ENCODE assay signal across 15 mouse cellular contexts in genomic region chr9:55404256-55404655, GRCm38 (mm10).
"Had no signal": no experiment of that assay in that cellular context is flagged by ENCODE, and none has a peak within 500 bp of the region (broad histone marks: within the 10 kb centered on the region; RNA-seq: fewer than 3 reads in every experiment).

No protein-coding gene starts in this region.

- H3K4me2 ChIP-seq: kidney, embryonic 15.5 days; liver, embryonic 11.5 days; liver, embryonic 15.5 days; lung, embryonic 14.5 days; midbrain, embryonic 12.5 days; neural tube, embryonic 13.5 days; stomach, embryonic 15.5 days had no signal

- H3K27me3 ChIP-seq: kidney, embryonic 15.5 days; midbrain, embryonic 12.5 days; neural tube, embryonic 13.5 days; stomach, embryonic 15.5 days had no signal

- H3K4me3 ChIP-seq: kidney, embryonic 15.5 days; limb, embryonic 10.5 days; liver, embryonic 15.5 days; midbrain, embryonic 12.5 days; neural tube, embryonic 13.5 days; stomach, embryonic 15.5 days had no signal

- H3K9me3 ChIP-seq: kidney, embryonic 15.5 days; limb, embryonic 10.5 days; liver, embryonic 15.5 days; midbrain, embryonic 12.5 days; neural tube, embryonic 13.5 days; stomach, embryonic 15.5 days had no signal

- DNase-seq: kidney, adult 18-20 months; kidney, postnatal 14 days; lung, embryonic 14.5 days; retina, postnatal 1 day; right cerebral cortex, postnatal 4 days; thymus, adult 2 months; thymus, postnatal 36 days had no signal

- H3K36me3 ChIP-seq: kidney, embryonic 15.5 days; limb, embryonic 10.5 days; liver, embryonic 15.5 days; midbrain, embryonic 12.5 days; neural tube, embryonic 13.5 days; stomach, embryonic 15.5 days had no signal

- H3K4me1 ChIP-seq: liver, embryonic 15.5 days; stomach, embryonic 15.5 days had no signal

- ATAC-seq: midbrain, embryonic 16.5 days had no signal

- H3K9ac ChIP-seq: kidney, embryonic 15.5 days; liver, embryonic 15.5 days; lung, embryonic 14.5 days; midbrain, embryonic 12.5 days; neural tube, embryonic 13.5 days; stomach, embryonic 15.5 days had no signal

- H3K27ac ChIP-seq: kidney, embryonic 15.5 days; limb, embryonic 10.5 days; liver, embryonic 15.5 days; midbrain, embryonic 12.5 days; neural tube, embryonic 13.5 days; stomach, embryonic 15.5 days had no signal
